Mouse (Mus musculus) liver, adult 10 weeks (tissue): ENCODE results near the gene Tbc1d22a. TPM values are rescaled to one million over a fixed set of nuclear protein-coding genes. Genes with fewer than 3 reads are reported as not detected.

Experiments used
- polyA plus RNA-seq: library from polyadenylated mRNA; stranded (reverse); fragments of 350-450 nt; fragmentation: Illumina TruSeq; extraction: RNeasy Lipid Tissue Mini Kit (QIAGEN cat#74804); gene quantifications from one replicate; pipeline ENCODE4 v1.2.3, GENCODE M21; 2014; ENCODE audit warnings: low read depth, low replicate concordance

The Tbc1d22a gene
- 1.4 TPM for polyA plus RNA-seq

GRCm38 (mm10) chr15:86213753-86214548, at the start of gene Tbc1d22a:
TSS of gene Tbc1d22a (plus strand) at chr15:86214459.

GRCm38 (mm10) chr15:86185689-86186569, 28.3 kb upstream of the Tbc1d22a start, which contains the start of gene Cerk:
TSS of gene Cerk (minus strand) at chr15:86186141.

Other genes with a start within 250 kb of the Tbc1d22a start
- gene Celsr1, start 180.7 kb upstream of the Tbc1d22a start, polyA plus RNA-seq, result 0.93 TPM
- gene Gramd4, start 156.8 kb upstream of the Tbc1d22a start, polyA plus RNA-seq, result 0.66 TPM
- gene Cerk, start 28.3 kb upstream of the Tbc1d22a start, polyA plus RNA-seq, result 0.74 TPM